Mouse (Mus musculus) central nervous system, embryonic 14 days (tissue): Measurements from ENCODE around the gene Olfr1121. TPM values are rescaled to one million over a fixed set of nuclear protein-coding genes. Genes with fewer than 3 reads are reported as not detected.

Experiments
- polyA plus RNA-seq: library from polyadenylated mRNA; depleted of rRNA; stranded (reverse); fragments of >200 nt; gene quantifications from 2 replicates; pipeline ENCODE4 v1.2.3, GENCODE M21; 2012; rRNA removed

Olfr1121 gene
- polyA plus RNA-seq = not detected in 2 replicates

DNA sequence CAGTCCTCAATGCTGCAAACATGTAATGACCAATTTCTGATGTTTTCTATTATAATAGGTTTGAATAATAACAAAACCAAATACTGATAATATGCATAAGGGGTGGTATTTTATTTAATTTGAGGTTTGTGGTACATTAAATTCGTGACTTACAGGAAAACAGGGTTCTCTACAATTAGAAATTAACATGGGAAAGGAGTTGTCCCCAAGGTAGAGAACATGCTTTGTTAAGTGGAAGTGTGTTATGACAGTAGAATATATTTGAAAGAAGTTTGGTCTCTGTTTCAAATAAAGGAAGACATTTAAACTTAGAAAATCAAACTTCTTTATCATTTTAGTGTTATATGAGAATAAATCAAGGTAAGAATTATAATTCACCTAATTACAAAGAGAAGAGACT lies at the start of gene Olfr1121:
Olfr1121 (plus strand) TSS at position 301 of the 400 bp plus-strand sequence.

DNA sequence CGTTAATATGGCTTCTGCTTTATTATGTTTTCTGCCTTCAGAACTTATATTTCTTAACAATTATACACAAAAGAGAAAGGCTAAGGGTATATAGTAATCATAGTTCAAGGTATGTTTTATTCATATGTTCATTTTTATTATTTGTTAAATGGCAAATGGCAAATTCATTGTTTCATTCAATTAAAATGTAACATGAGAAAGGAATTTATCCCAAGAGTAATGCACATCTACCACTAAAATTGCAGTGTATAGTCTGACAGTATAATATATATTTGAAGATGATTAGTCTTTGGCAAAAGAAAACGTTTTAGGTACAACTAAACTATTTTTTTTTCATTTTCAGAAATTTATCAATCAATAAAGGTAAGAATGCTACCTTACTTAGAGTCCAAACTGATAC lies 15.2 kb upstream of the Olfr1121 start, which contains the start of gene Olfr1120:
Olfr1120 (plus strand) TSS at position 301 of the 400 bp plus-strand sequence.

GRCm38 (mm10) chr2:87385549-87385948 lies 15.9 kb downstream of the Olfr1121 start, which contains the start of gene Olfr1122:
Gene Olfr1122, plus strand, starts transcription at chr2:87385849.

DNA sequence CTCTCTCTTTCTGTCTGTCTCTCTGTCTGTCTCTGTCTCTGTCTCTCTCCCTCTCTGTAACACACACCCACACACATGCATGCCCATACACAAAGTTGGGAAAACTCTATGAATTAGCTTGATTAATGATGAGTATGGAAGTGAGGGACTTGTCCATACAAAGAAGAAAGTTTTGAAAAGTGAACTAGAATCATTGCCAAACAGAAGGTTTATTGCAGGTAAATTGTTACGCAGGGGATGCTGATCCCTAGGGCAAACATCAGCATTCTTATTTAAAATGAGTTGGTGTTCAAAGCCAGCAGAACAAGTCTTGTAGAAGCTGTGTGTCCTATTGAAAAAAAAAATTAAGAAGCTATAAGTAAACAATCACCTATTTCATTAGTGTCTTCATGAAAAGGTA lies 46.6 kb downstream of the Olfr1121 start, which contains the start of gene Olfr1123:
Olfr1123 (plus strand) TSS at position 301 of the 400 bp plus-strand sequence.

Other genes starting within 250 kb of the Olfr1121 start
- not detected in 2 replicates for gene Olfr1110, start 229.6 kb upstream of the Olfr1121 start, polyA plus RNA-seq
- not detected in 2 replicates for gene Olfr1111, start 217.3 kb upstream of the Olfr1121 start, polyA plus RNA-seq
- not detected in 2 replicates for gene Olfr1112, start 182.1 kb upstream of the Olfr1121 start, polyA plus RNA-seq
- gene Olfr1113, start 160.9 kb upstream of the Olfr1121 start, polyA plus RNA-seq = not detected in 2 replicates
- gene Olfr1115, start 121.9 kb upstream of the Olfr1121 start, polyA plus RNA-seq = not detected in 2 replicates
- gene Olfr1116, start 102.4 kb upstream of the Olfr1121 start, polyA plus RNA-seq = not detected in 2 replicates
- not detected in 2 replicates for gene Olfr1118, start 62.3 kb upstream of the Olfr1121 start, polyA plus RNA-seq
- gene Olfr1120, start 15.1 kb upstream of the Olfr1121 start, polyA plus RNA-seq = not detected in 2 replicates
- gene Olfr1122, start 16.0 kb downstream of the Olfr1121 start, polyA plus RNA-seq = not detected in 2 replicates
- gene Olfr1123, start 46.7 kb downstream of the Olfr1121 start, polyA plus RNA-seq = not detected in 2 replicates
- not detected in 2 replicates for gene Olfr1124, start 60.4 kb downstream of the Olfr1121 start, polyA plus RNA-seq
- gene Olfr1126, start 84.1 kb downstream of the Olfr1121 start, polyA plus RNA-seq = not detected in 2 replicates
- not detected in 2 replicates for gene Pramel7, start 127.2 kb downstream of the Olfr1121 start, polyA plus RNA-seq
- not detected in 2 replicates for gene Pramel6, start 136.7 kb downstream of the Olfr1121 start, polyA plus RNA-seq
- not detected in 2 replicates for gene Olfr153, start 161.9 kb downstream of the Olfr1121 start, polyA plus RNA-seq
- not detected in 2 replicates for gene Olfr1128, start 175.6 kb downstream of the Olfr1121 start, polyA plus RNA-seq
- not detected in 2 replicates for gene Olfr1129, start 204.0 kb downstream of the Olfr1121 start, polyA plus RNA-seq
- not detected in 2 replicates for gene Olfr1130, start 236.3 kb downstream of the Olfr1121 start, polyA plus RNA-seq